Mouse (Mus musculus): Measurements from ENCODE around the gene Gjd3. TPM values are rescaled to one million over a fixed set of nuclear protein-coding genes. Genes with fewer than 3 reads are reported as not detected.

Gjd3 gene
- polyA plus RNA-seq, 1 experiment from 2014 or later, result 0.56 TPM

Other genes with a start within 250 kb of the Gjd3 start
- gene Thra, start 242.4 kb downstream of the Gjd3 start, polyA plus RNA-seq (2014; fragmentation: Nextera tagmentation; extraction: Ambion mirVana), result 57.7 and 62.2 TPM in 2 replicates
- gene Nr1d1, start 207.7 kb downstream of the Gjd3 start, polyA plus RNA-seq (2014; fragmentation: Nextera tagmentation; extraction: Ambion mirVana), result 1.1 and 1.9 TPM in 2 replicates
- 18.1 and 18.5 TPM in 2 replicates for gene Msl1, start 187.5 kb downstream of the Gjd3 start, polyA plus RNA-seq (2014; fragmentation: Nextera tagmentation; extraction: Ambion mirVana)
- 32.2 and 34.0 TPM in 2 replicates for gene Casc3, start 178.1 kb downstream of the Gjd3 start, polyA plus RNA-seq (2014; fragmentation: Nextera tagmentation; extraction: Ambion mirVana)
- gene Rapgefl1, start 146.2 kb downstream of the Gjd3 start, polyA plus RNA-seq (2014; fragmentation: Nextera tagmentation; extraction: Ambion mirVana), result 5.7 and 6.3 TPM in 2 replicates
- 3.9 and 4.3 TPM in 2 replicates for gene Wipf2, start 119.4 kb downstream of the Gjd3 start, polyA plus RNA-seq (2014; fragmentation: Nextera tagmentation; extraction: Ambion mirVana)
- gene Cdc6, start 75.2 kb downstream of the Gjd3 start, polyA plus RNA-seq (2014; fragmentation: Nextera tagmentation; extraction: Ambion mirVana), result 22.7 and 23.0 TPM in 2 replicates
- gene Rara, start 55.2 kb downstream of the Gjd3 start, polyA plus RNA-seq (2014; fragmentation: Nextera tagmentation; extraction: Ambion mirVana), result 46.4 and 50.3 TPM in 2 replicates
- 181 and 201 TPM in 2 replicates for gene Top2a, start 41.2 kb upstream of the Gjd3 start, polyA plus RNA-seq (2014; fragmentation: Nextera tagmentation; extraction: Ambion mirVana)
- 966 and 1,068 TPM in 2 replicates for gene Igfbp4, start 58.2 kb upstream of the Gjd3 start, polyA plus RNA-seq (2014; fragmentation: Nextera tagmentation; extraction: Ambion mirVana)
- gene Tns4, start 106.3 kb upstream of the Gjd3 start, polyA plus RNA-seq (2014; fragmentation: Nextera tagmentation; extraction: Ambion mirVana), result 0.81 and 1.0 TPM in 2 replicates
- 0.33 and 0.50 TPM in 2 replicates for gene Ccr7, start 172.1 kb upstream of the Gjd3 start, polyA plus RNA-seq (2014; fragmentation: Nextera tagmentation; extraction: Ambion mirVana)
- 130 and 146 TPM in 2 replicates for gene Smarce1, start 248.0 kb upstream of the Gjd3 start, polyA plus RNA-seq (2014; fragmentation: Nextera tagmentation; extraction: Ambion mirVana)

All from embryonic facial prominence, embryonic 14.5 days (tissue).